Mouse (Mus musculus) limb, embryonic 15.5 days (tissue): ENCODE results near the gene Asxl1. TPM values are rescaled to one million over a fixed set of nuclear protein-coding genes. Genes with fewer than 3 reads are reported as not detected.

ENCODE experiments used
- ATAC-seq: fragments of 200-750 bp; cut with Nextera tagmentation; 2 replicates; pipeline ENCODE4 v1.8.0; 2017; ENCODE audit warnings: low read depth, moderate TSS enrichment; ENCODE audit not compliant: insufficient number of reproducible peaks, low FRiP score, low TSS enrichment
- H3K27ac ChIP-seq: fragments of 300-500 bp; sonication (generic); 2 replicates; pipeline ENCODE4 v1.5.1; 2015; ENCODE audit warnings: moderate library complexity, mild to moderate bottlenecking, inconsistent platforms
- H3K27me3 ChIP-seq: fragments of 300-500 bp; sonication (generic); 2 replicates; pipeline ENCODE4 v1.6.1; 2015; ENCODE audit warnings: inconsistent platforms
- H3K36me3 ChIP-seq: fragments of 300-500 bp; sonication (generic); 2 replicates; pipeline ENCODE4 v1.6.1; 2015; ENCODE audit warnings: inconsistent platforms
- H3K4me1 ChIP-seq: fragments of 300-500 bp; sonication (generic); 2 replicates; pipeline ENCODE4 v1.6.1; 2015; ENCODE audit warnings: inconsistent platforms
- H3K4me2 ChIP-seq: fragments of 300-500 bp; sonication (generic); 2 replicates; pipeline ENCODE4 v1.6.1; 2015; ENCODE audit warnings: mild to moderate bottlenecking, inconsistent platforms
- H3K4me3 ChIP-seq: fragments of 300-500 bp; sonication (generic); 2 replicates; pipeline ENCODE4 v1.5.1; 2015; ENCODE audit warnings: mild to moderate bottlenecking, inconsistent platforms
- H3K9ac ChIP-seq: fragments of 300-500 bp; sonication (generic); 2 replicates; pipeline ENCODE4 v1.6.1; 2015; ENCODE audit warnings: inconsistent platforms
- H3K9me3 ChIP-seq: fragments of 300-500 bp; sonication (generic); 2 replicates; pipeline ENCODE4 v1.6.1; 2016; ENCODE audit warnings: inconsistent platforms
- WGBS: fragments of 180-500 bp; shearing (Covaris S2); methylation state at CpG from one replicate; pipeline ENCODE4 v1.1.7; 2015; 5-methylcytosine and 5-hydroxymethylcytosine counted together
- polyA plus RNA-seq: library from polyadenylated mRNA; unstranded; fragments of >200 nt; fragmentation: Nextera tagmentation; extraction: Ambion mirVana; gene quantifications from 2 replicates; pipeline ENCODE4 v1.2.1, GENCODE M21; 2015

The Asxl1 gene
- polyA plus RNA-seq, 1 experiment from 2014 or later = 10.5 TPM

DNA sequence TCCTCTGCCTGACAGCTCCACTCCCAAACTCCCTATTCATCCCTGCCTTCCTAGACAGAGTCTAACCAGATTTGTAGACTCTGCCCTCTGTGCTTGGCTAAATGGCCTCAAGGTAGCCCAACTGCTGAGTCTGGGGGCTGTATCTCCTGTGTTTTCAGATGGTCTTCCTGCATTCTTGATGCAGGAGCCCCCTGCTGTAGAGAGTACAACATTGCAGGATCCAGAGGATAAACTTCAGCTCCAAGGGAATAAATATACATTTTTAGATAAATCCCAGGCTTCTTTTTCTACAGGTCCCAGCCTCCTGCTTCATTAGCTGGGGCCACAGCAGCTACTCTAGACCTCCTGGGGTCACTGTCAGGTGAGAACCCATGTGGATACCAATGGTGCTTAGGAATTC lies 75.6 kb downstream of the Asxl1 start:
- no peak for ATAC-seq
- no peaks in the 10 kb centered on the region for H3K27me3 ChIP-seq
- peaks cover 55% of the 10 kb centered on the region for H3K36me3 ChIP-seq
- H3K4me1 ChIP-seq = peaks cover 11% of the 10 kb centered on the region; the same call in 1 of the 2 replicates
- H3K27ac ChIP-seq = no peak overlapping the region
- H3K4me2 ChIP-seq = no peak overlapping the region
- H3K9me3 ChIP-seq = no peaks in the 10 kb centered on the region
- H3K9ac ChIP-seq = no peak overlapping the region
- H3K4me3 ChIP-seq = no peak overlapping the region

DNA sequence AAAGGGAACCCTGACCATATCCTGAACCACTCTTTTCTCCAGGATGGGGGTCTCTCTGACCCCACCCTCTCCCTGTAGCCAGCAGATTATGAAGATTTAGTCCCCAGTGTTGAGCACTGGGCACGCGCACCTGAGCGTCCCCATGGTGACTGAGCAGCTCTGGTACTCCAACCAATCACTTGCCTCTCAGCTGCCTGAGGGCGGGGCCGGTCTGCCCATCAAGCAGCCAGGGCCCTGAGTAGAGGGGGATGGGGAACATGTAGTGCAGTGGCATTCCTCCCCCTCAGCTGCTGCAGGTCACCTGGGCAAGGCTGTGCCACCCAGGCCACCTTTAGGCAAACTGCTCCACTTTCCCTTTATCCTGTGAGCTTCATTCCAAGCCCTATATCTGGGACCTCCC lies 76.4 kb downstream of the Asxl1 start:
- peaks cover 49% of the 10 kb centered on the region for H3K36me3 ChIP-seq
- H3K27me3 ChIP-seq = no peaks in the 10 kb centered on the region
- no peak overlapping the region for H3K4me2 ChIP-seq
- no peak overlapping the region for H3K4me3 ChIP-seq
- ATAC-seq = no peak
- H3K9me3 ChIP-seq = no peaks in the 10 kb centered on the region
- no peak overlapping the region for H3K9ac ChIP-seq
- WGBS = 44% methylated on average over 5 of the region's 5 CpGs
- no peak overlapping the region for H3K27ac ChIP-seq
- H3K4me1 ChIP-seq = peaks cover 14% of the 10 kb centered on the region

DNA sequence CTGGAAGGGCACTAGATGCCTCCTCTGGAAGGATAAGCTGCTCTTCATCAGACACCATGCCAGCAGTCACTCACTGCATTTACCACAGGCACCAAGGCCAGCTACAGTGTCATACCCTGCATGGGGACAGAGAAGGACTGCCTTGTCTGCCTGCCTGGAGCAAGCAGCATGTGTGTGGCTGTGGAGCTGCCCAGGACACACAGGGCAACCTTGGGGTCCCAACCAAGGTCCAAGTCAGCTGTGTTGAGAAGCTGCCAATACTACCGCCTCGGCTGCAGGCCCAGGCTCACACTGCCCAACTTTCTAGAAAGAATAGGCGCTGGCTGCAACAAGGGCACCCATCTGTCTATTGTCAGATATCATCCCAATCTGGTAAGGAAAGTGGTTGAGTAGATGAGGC lies 77.5 kb downstream of the Asxl1 start:
- H3K27me3 ChIP-seq = no peaks in the 10 kb centered on the region
- H3K4me3 ChIP-seq = no peak overlapping the region
- no peak overlapping the region for H3K4me2 ChIP-seq
- no peaks in the 10 kb centered on the region for H3K9me3 ChIP-seq
- ATAC-seq = no peak
- H3K4me1 ChIP-seq = peaks cover 15% of the 10 kb centered on the region
- no peak overlapping the region for H3K27ac ChIP-seq
- H3K9ac ChIP-seq = no peak overlapping the region
- H3K36me3 ChIP-seq = peaks cover 38% of the 10 kb centered on the region
- 81% methylated on average over 3 of the region's 3 CpGs for WGBS

- H3K4me3 ChIP-seq = no peak overlapping the region
- no peaks in the 10 kb centered on the region for H3K9me3 ChIP-seq
- H3K27me3 ChIP-seq = no peaks in the 10 kb centered on the region
- H3K4me2 ChIP-seq = no peak overlapping the region
- peaks cover 19% of the 10 kb centered on the region for H3K4me1 ChIP-seq
- H3K36me3 ChIP-seq = peaks cover 32% of the 10 kb centered on the region
- ATAC-seq = no peak
- WGBS = 79% methylated on average over 8 of the region's 8 CpGs
- H3K27ac ChIP-seq = no peak overlapping the region
- no peak overlapping the region for H3K9ac ChIP-seq
These were observed 78.9 kb downstream of the Asxl1 start for GRCm38 (mm10) chr2:153424557-153424956.

DNA sequence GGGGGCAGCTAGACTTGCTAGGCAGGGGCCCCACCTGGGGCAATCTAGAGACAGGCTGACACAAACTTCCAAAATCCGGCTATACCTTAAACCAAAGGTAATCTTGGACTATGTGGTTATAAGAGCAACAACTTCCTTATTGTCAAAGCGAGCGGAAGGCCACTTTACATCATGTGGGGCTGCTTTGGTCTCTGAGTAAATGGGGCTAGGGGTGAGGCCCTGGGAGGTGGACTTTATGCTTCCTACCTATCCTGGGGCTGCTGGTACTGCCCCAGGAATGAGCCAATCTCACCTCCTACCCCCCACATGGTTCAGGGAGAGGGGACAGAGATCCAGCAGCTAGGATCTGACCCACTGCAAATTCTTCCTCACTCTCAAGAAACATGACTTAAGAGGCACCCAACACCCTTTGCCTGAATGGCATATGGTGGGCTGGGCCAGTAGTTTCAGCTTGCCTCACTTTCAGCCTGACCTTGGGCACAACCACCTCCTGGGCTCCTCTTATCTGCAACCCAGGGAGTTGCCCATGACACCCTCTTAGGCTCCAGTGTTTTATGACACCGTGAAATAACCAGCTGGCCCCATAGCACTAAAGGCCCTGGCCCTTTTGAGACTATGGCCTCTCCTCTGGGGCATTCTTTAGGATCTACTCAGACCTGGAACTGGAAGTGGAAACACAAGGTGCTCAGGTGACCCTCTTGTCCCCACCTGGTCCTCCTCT lies 79.7 kb downstream of the Asxl1 start:
- H3K4me1 ChIP-seq = peaks cover 19% of the 10 kb centered on the region
- no peak for ATAC-seq
- no peak overlapping the region for H3K4me2 ChIP-seq
- no peak overlapping the region; the same call in 1 of the 2 replicates for H3K27ac ChIP-seq
- no peak overlapping the region for H3K4me3 ChIP-seq
- no peaks in the 10 kb centered on the region for H3K9me3 ChIP-seq
- H3K9ac ChIP-seq = no peak overlapping the region
- no peaks in the 10 kb centered on the region for H3K27me3 ChIP-seq
- H3K36me3 ChIP-seq = peaks cover 26% of the 10 kb centered on the region
- WGBS = 76% methylated on average over 4 of the region's 4 CpGs

DNA sequence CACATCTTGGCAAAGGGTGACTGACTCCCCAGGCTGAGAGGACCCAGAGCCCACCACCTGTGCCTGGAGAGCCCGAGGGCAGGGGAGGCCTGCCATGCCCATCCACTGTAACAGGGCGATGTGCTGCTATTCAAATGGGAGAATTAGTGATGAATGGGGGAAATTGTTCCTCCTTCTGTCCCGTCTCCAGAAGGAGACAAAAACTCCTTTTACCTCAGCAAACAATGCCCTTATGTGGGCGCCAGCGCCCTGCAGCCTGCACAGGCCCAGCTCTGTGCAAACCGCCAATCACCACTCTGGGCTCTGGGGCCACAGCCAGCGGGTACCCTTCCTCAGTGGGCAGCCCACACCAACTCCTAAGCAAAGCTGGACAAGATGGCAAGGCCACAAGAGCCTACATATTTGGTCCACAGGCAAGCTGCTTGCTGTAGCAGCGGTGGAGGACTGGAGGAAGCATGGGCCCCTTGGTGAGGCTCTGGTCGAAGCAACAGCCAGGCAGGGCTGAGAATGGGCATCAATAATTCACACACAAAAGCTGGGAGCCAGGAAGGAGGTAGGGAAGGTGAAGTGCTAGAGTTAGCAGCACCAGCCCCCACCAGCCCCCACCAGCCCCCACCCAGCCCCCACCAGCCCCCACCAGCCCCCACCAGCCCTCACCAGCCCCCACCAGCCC lies 80.5 kb downstream of the Asxl1 start:
- no peaks in the 10 kb centered on the region for H3K9me3 ChIP-seq
- H3K4me2 ChIP-seq = no peak overlapping the region
- no peak for ATAC-seq
- no peaks in the 10 kb centered on the region for H3K27me3 ChIP-seq
- no peak overlapping the region for H3K9ac ChIP-seq
- WGBS = 64% methylated on average over 9 of the region's 9 CpGs
- H3K36me3 ChIP-seq = peaks cover 29% of the 10 kb centered on the region
- no peak overlapping the region for H3K4me3 ChIP-seq
- H3K4me1 ChIP-seq = peaks cover 19% of the 10 kb centered on the region
- H3K27ac ChIP-seq = no peak overlapping the region

DNA sequence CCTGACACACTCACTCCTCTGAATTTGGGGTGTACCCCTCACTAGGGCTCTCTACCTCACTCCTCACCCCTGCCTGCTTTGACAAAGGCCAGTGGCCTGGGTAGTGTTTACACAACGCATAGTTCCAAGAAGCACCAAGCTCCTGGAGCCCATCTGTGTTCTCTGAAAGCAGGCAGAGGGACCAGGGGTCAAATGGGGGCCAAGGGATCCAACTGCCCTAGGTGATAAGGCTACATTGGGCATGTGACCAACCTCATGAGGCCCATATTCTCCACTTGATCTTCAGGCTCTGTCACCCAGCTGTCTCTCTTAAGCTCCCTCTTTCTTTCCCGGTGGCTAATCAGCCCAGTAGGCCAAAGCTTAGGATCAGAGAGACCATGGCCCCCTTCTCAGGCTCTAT lies 81.3 kb downstream of the Asxl1 start:
- Histone ChIP-seq H3K27ac (no peak overlapping the region), H3K4me2 (no peak overlapping the region), H3K4me1 (peaks cover 19% of the 10 kb centered on the region), H3K4me3 (no peak overlapping the region), H3K9ac (no peak overlapping the region), H3K27me3 (no peaks in the 10 kb centered on the region), H3K9me3 (no peaks in the 10 kb centered on the region), H3K36me3 (peaks cover 37% of the 10 kb centered on the region)
- ATAC-seq = no peak
- 25% methylated on average over 2 of the region's 2 CpGs for WGBS

GRCm38 (mm10) chr2:153428485-153428884 lies 82.9 kb downstream of the Asxl1 start:
- Histone ChIP-seq H3K4me3 (no peak overlapping the region), H3K27me3 (no peaks in the 10 kb centered on the region), H3K4me1 (peaks cover 28% of the 10 kb centered on the region), H3K36me3 (peaks cover 42% of the 10 kb centered on the region), H3K27ac (no peak overlapping the region), H3K4me2 (no peak overlapping the region), H3K9me3 (no peaks in the 10 kb centered on the region), H3K9ac (no peak overlapping the region)
- 69% methylated on average over 2 of the region's 2 CpGs for WGBS
- ATAC-seq = no peak

DNA sequence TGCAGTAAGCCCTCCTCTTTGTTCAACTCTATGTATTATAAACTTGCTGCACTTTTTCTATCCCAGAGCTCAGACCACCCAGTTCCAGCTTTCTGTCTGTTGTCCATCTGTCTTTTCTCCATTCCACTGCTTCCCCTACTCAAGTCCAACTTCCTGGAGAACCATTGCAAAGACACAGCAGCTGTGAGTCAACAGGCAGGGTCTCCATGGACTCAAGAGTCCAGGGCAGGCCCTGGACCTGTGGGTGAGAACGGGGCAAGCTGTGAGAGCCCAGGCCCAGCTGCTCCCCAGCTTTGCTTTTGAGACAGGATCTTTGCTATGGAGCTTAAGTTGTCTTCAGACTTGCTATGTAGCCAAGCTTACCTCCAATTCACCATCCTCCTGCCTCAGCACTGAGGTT lies 84.9 kb downstream of the Asxl1 start:
- no peak overlapping the region for H3K27ac ChIP-seq
- no peak overlapping the region for H3K4me3 ChIP-seq
- peaks cover 40% of the 10 kb centered on the region for H3K4me1 ChIP-seq
- 86% methylated on average over 1 of the region's 1 CpGs for WGBS
- H3K27me3 ChIP-seq = no peaks in the 10 kb centered on the region
- H3K9me3 ChIP-seq = no peaks in the 10 kb centered on the region
- no peak overlapping the region for H3K9ac ChIP-seq
- H3K36me3 ChIP-seq = peaks cover 37% of the 10 kb centered on the region
- no peak for ATAC-seq
- H3K4me2 ChIP-seq = no peak overlapping the region

DNA sequence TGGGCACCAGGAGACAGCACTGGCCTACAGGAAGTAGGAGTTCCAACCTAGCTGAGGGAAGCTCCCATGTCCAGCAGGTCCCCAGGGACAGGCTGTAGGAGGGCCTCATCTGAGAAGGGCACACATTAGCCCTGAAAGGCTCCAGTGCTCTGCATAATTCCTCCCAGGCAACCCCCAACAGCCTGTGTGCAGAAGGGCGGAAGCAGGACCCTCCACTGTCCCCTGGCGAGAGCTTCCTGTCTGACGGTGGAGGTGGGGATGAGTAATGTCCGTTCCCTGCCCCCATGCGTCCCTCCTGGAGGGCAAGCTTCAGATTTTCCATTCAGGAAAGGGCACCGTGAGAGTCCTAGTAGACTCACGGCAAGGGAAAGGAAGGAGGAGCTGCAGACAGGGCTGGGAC lies 86.9 kb downstream of the Asxl1 start:
- no peak overlapping the region for H3K9ac ChIP-seq
- WGBS = 35% methylated on average over 7 of the region's 7 CpGs
- peak overlapping the region; percentile 23; the same call in 1 of the 2 replicates for H3K27ac ChIP-seq
- no peaks in the 10 kb centered on the region for H3K27me3 ChIP-seq
- H3K4me3 ChIP-seq = no peak overlapping the region
- no peak for ATAC-seq
- no peaks in the 10 kb centered on the region for H3K9me3 ChIP-seq
- peaks cover 51% of the 10 kb centered on the region for H3K4me1 ChIP-seq
- H3K36me3 ChIP-seq = peaks cover 36% of the 10 kb centered on the region
- H3K4me2 ChIP-seq = no peak overlapping the region

GRCm38 (mm10) chr2:153433859-153434258 lies 88.2 kb downstream of the Asxl1 start:
- Histone ChIP-seq H3K36me3 (peaks cover 34% of the 10 kb centered on the region), H3K9ac (no peak overlapping the region), H3K4me3 (no peak overlapping the region), H3K4me2 (no peak overlapping the region), H3K27me3 (no peaks in the 10 kb centered on the region), H3K27ac (0 out of 2 replicates have a peak overlapping the region, but pooled peaks have one; percentile 7), H3K9me3 (no peaks in the 10 kb centered on the region), H3K4me1 (peaks cover 59% of the 10 kb centered on the region)
- 39% methylated on average over 3 of the region's 3 CpGs for WGBS
- no peak for ATAC-seq
